ENCODE assay signal across 26 mouse cellular contexts in the genomic region with DNA sequence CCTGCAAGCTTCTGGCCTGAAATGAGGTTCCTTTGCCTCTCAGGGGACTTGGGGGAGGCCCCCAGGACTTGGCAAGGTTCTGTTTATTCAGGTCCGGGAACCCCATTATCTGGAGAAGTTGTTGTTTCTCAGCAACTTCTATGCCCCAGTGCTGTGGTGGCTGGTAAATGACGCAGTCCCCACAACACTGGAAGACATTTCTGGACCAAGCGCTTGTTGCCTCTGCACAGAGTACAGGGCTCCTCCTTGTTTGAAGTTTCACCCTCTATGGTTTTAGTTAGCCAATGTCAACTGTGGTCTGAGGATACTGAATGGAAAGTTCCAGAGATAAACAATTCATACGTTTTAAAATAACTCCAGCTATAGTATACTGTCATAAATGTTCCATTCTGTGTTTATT. TPM values are rescaled to one million over a fixed set of nuclear protein-coding genes. Genes with fewer than 3 reads are reported as not detected.
"Had no signal": no experiment of that assay in that cellular context is flagged by ENCODE, and none has a peak within 500 bp of the region (broad histone marks: within the 10 kb centered on the region; RNA-seq: fewer than 3 reads in every experiment).

No protein-coding gene starts in this region.

- H3K36me3 ChIP-seq: heart, embryonic 10.5 days; heart, embryonic 12.5 days; hindbrain, embryonic 10.5 days; hindbrain, embryonic 12.5 days; kidney, embryonic 15.5 days; limb, embryonic 10.5 days; limb, embryonic 12.5 days; liver, embryonic 13.5 days had no signal

- H3K27ac ChIP-seq: gastrocnemius, adult 2 months; heart, embryonic 10.5 days; hindbrain, embryonic 10.5 days; hindbrain, embryonic 12.5 days; hindbrain, embryonic 14.5 days; kidney, embryonic 15.5 days; kidney, postnatal 0 days; left cerebral cortex, adult 2 months; limb, embryonic 10.5 days; limb, embryonic 12.5 days; liver, embryonic 13.5 days had no signal

- H3K27me3 ChIP-seq: heart, embryonic 12.5 days had no signal

- H3K9me3 ChIP-seq: heart, embryonic 10.5 days; heart, embryonic 12.5 days; hindbrain, embryonic 10.5 days; hindbrain, embryonic 12.5 days; kidney, embryonic 15.5 days; limb, embryonic 10.5 days; limb, embryonic 12.5 days; liver, embryonic 13.5 days had no signal

- DNase-seq: gastrocnemius, adult 2 months; gastrocnemius, postnatal 10 days; gastrocnemius, postnatal 25 days; heart, adult 18-20 months; heart, postnatal 10 days; heart, postnatal 4 days; kidney, adult 11 months; kidney, adult 2 months; kidney, adult 9 months; kidney, postnatal 14 days; kidney, postnatal 36 days; liver; liver, embryonic 13.5 days had no signal

- H3K4me2 ChIP-seq: heart, embryonic 12.5 days; hindbrain, embryonic 12.5 days; hindbrain, embryonic 14.5 days; liver, embryonic 13.5 days had no signal

- H3K4me3 ChIP-seq: heart, embryonic 12.5 days; hindbrain, embryonic 10.5 days; hindbrain, embryonic 12.5 days; kidney, embryonic 15.5 days; left cerebral cortex, adult 2 months; limb, embryonic 10.5 days; limb, embryonic 12.5 days; liver, embryonic 13.5 days had no signal

- ATAC-seq: hindbrain, embryonic 16.5 days; intestine, embryonic 16.5 days had no signal

- H3K9ac ChIP-seq: heart, embryonic 12.5 days; hindbrain, embryonic 12.5 days; hindbrain, embryonic 14.5 days; kidney, embryonic 15.5 days; limb, embryonic 12.5 days; liver, embryonic 13.5 days had no signal

RNA-seq across cellular contexts. Expression of gene Flvcr2, which starts 39.4 kb away (rescaled TPM):
- total RNA-seq: granulocyte monocyte progenitor cell, adult 5-6 weeks had no signal
